Mouse (Mus musculus) liver, embryonic 14.5 days (tissue): ENCODE measurements at regions not wholly inside any gene's neighbourhood (a gene's known extent, or its start where the extent isn't known, plus 50 kb on each side); places are given as distances from the start of the nearest gene placed in this dataset.

Source experiments
- CTCF ChIP-seq: IDR thresholded peaks from 2 replicates; pipeline ENCODE4 v1.5.1; 2016; ENCODE audit warnings: antibody characterized with exemption, low read depth, control low read depth
- EP300 ChIP-seq: IDR thresholded peaks from 2 replicates; pipeline ENCODE4 v1.6.1; 2016; ENCODE audit warnings: antibody characterized with exemption, low read depth

DNA sequence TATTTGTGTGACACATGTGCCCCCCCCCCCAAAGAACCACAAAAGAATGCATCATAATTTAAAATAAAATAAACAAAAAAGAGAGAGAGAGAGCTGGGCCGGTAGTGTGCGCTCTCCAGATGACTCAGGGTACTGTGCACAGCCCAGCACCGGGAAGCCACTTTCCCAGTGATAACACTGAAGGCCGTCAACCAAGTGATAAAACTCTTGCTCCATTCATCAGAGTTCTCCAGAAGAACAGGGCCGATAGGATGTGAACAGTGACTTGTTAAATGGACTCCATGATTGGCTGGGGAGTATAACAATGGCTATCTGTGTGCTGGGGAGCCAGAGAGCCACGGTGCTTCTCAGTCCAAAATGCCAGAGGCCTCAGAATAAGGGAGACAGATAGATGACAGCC, 53.2 kb upstream of the Slc16a1 start:
- TF ChIP-seq EP300 (peak; percentile 32), CTCF (no peak)
